In the genomic region with DNA sequence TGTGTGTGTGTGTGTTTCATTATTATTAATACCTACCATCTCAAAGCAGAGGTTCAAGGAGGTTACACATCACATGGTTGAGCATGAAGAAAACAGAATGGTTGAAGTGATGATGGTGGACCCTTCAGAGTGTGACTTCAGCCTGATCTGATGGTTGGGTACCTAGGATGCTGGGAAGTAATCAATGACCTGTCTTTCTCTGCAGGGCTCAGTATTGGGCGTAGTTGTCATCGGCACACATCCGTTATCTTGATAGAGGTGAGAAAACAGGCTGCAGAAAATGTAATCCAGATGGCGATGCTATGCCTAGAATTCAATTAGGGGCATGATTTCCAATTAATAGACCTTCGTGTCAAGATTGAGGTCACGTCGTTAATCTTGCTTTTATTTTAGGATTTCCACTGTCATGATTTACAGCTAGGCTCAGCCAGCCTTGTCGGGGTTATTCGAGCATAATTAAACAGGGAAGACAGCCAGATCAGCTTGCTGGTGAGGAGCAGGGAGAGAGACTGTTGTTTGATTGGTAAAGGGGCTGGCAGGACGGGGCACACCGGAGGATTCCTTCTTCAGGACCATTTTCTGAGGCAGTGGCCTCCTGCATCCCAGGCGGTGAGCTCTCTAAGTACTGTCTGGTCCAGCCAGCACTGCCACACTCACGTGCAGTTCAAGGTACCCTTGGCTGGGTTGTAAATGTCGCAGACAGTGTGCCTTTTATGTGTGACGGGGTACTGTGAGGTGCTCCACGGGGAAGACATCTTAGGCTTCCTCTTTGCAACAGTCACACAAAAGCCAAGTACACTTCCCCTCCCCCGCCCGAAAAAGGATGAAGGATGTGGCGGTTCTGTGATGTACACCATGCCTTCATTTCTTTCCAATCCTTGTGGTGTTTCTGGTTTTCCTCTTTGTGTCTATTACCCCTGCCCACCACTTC, we compare ENCODE assay signal across 10 mouse cellular contexts.
DNase-seq lines count a peak whose midpoint lies in the region; ATAC-seq lines count a peak whose summit lies in the region.
"Had no signal": no experiment of that assay in that cellular context is flagged by ENCODE, and none has a peak within 500 bp of the region (broad histone marks: within the 10 kb centered on the region; RNA-seq: fewer than 3 reads in every experiment).

No protein-coding gene starts in this region.

- no peak overlapping the region for H3K9ac ChIP-seq in kidney, embryonic 15.5 days
- H3K9ac ChIP-seq in hindbrain, embryonic 15.5 days: no peak overlapping the region
- H3K9ac ChIP-seq in neural tube, embryonic 14.5 days (replicated peaks; ENCODE audit: low read depth, low read length): no peak overlapping the region
- H3K9ac ChIP-seq: limb, embryonic 15.5 days had no signal

- H3K36me3 ChIP-seq in kidney, embryonic 15.5 days: no peaks in the 10 kb centered on the region
- no peaks in the 10 kb centered on the region for H3K36me3 ChIP-seq in hindbrain, embryonic 15.5 days
- H3K36me3 ChIP-seq in neural tube, embryonic 14.5 days (ENCODE audit: control insufficient read depth, insufficient read depth, low read length): no peaks in the 10 kb centered on the region
- H3K36me3 ChIP-seq: limb, embryonic 15.5 days had no signal

- 29% methylated on average over 19 of the region's 19 CpGs for WGBS in kidney, embryonic 15.5 days
- 28% methylated on average over 19 of the region's 19 CpGs for WGBS in hindbrain, embryonic 15.5 days
- 23% methylated on average over 19 of the region's 19 CpGs for WGBS in neural tube, embryonic 14.5 days

- no peak for DNase-seq in kidney, adult 11 months
- peak; percentile 21 for DNase-seq in embryo, embryonic 11 days
- no peak for DNase-seq in gastrocnemius, postnatal 4 days (ENCODE audit: low spot score in 2 of 2)
- no peak for DNase-seq in heart, postnatal 4 days
- DNase-seq in spleen, postnatal 4 days (ENCODE audit: low spot score in 2 of 2): no peak
- DNase-seq: adrenal gland, adult 8-10 months had no signal

- 0 out of 2 replicates have a peak overlapping the region, but pooled peaks have one; percentile 19 for H3K4me2 ChIP-seq in kidney, embryonic 15.5 days
- H3K4me2 ChIP-seq in hindbrain, embryonic 15.5 days: no peak overlapping the region
- 0 out of 2 replicates have a peak overlapping the region, but pooled peaks have one; percentile 9 for H3K4me2 ChIP-seq in neural tube, embryonic 14.5 days (ENCODE audit: low read depth, low read length)
- H3K4me2 ChIP-seq: limb, embryonic 15.5 days had no signal

- ATAC-seq in kidney, embryonic 15.5 days (replicated peaks; ENCODE audit: low FRiP score): peak; percentile 74
- ATAC-seq in hindbrain, embryonic 15.5 days (ENCODE audit: low FRiP score, low read depth): peak; percentile 65
- ATAC-seq in neural tube, embryonic 14.5 days (ENCODE audit: low read depth): peak; percentile 75

- H3K27me3 ChIP-seq in kidney, embryonic 15.5 days: no peaks in the 10 kb centered on the region; the same call in 1 of the 2 replicates
- no peaks in the 10 kb centered on the region for H3K27me3 ChIP-seq in hindbrain, embryonic 15.5 days
- H3K27me3 ChIP-seq in neural tube, embryonic 14.5 days (ENCODE audit: control insufficient read depth, insufficient read depth, low read length): no peaks in the 10 kb centered on the region
- H3K27me3 ChIP-seq: limb, embryonic 15.5 days had no signal

- H3K4me1 ChIP-seq in kidney, embryonic 15.5 days: peaks cover 10% of the 10 kb centered on the region
- peaks cover 22% of the 10 kb centered on the region for H3K4me1 ChIP-seq in hindbrain, embryonic 15.5 days (replicated peaks)
- H3K4me1 ChIP-seq in neural tube, embryonic 14.5 days (ENCODE audit: control insufficient read depth, insufficient read depth, low read length): peaks cover 7% of the 10 kb centered on the region
- H3K4me1 ChIP-seq: limb, embryonic 15.5 days had no signal

- no peak overlapping the region for H3K4me3 ChIP-seq in kidney, embryonic 15.5 days (replicated peaks)
- H3K4me3 ChIP-seq in hindbrain, embryonic 15.5 days: no peak overlapping the region
- H3K4me3 ChIP-seq in neural tube, embryonic 14.5 days (ENCODE audit: low read depth, low read length): no peak overlapping the region
- H3K4me3 ChIP-seq: limb, embryonic 15.5 days had no signal

- H3K9me3 ChIP-seq in kidney, embryonic 15.5 days (replicated peaks): no peaks in the 10 kb centered on the region
- no peaks in the 10 kb centered on the region for H3K9me3 ChIP-seq in hindbrain, embryonic 15.5 days
- H3K9me3 ChIP-seq in neural tube, embryonic 14.5 days (ENCODE audit: control insufficient read depth, low read length): no peaks in the 10 kb centered on the region
- H3K9me3 ChIP-seq: limb, embryonic 15.5 days had no signal

- no peak overlapping the region for H3K27ac ChIP-seq in kidney, embryonic 15.5 days
- peak overlapping the region; percentile 53 for H3K27ac ChIP-seq in hindbrain, embryonic 15.5 days (replicated peaks)
- H3K27ac ChIP-seq in neural tube, embryonic 14.5 days (ENCODE audit: low read depth, low read length): peak overlapping the region; percentile 56
- H3K27ac ChIP-seq: limb, embryonic 15.5 days had no signal
